Mouse (Mus musculus) megakaryocyte, embryonic 14.5 days (primary cell): Measurements from ENCODE around the gene Thy1. TPM values are rescaled to one million over a fixed set of nuclear protein-coding genes. Genes with fewer than 3 reads are reported as not detected.

ENCODE experiments used
- H3K27me3 ChIP-seq: replicated peaks from 2 replicates; pipeline ENCODE3; 2012; ENCODE audit warnings: inconsistent platforms
- H3K36me3 ChIP-seq: replicated peaks from 2 replicates; pipeline ENCODE3; 2012; ENCODE audit warnings: low read length, inconsistent platforms, mixed read lengths
- H3K4me1 ChIP-seq: 2 replicates; pipeline ENCODE4 v1.6.1; 2012; ENCODE audit warnings: inconsistent platforms
- H3K4me3 ChIP-seq: replicated peaks from 2 replicates; pipeline ENCODE3; 2012; ENCODE audit warnings: moderate library complexity, mild to moderate bottlenecking, inconsistent platforms
- H3K9me3 ChIP-seq: 2 replicates; pipeline ENCODE4 v1.6.1; 2012; ENCODE audit warnings: inconsistent platforms
- FLI1 ChIP-seq: IDR thresholded peaks from 2 replicates; pipeline ENCODE4 v1.6.1; 2012; ENCODE audit warnings: low read length, inconsistent platforms, mixed read lengths
- GATA1 ChIP-seq: IDR thresholded peaks from 3 replicates; pipeline ENCODE4 v1.6.1; 2012; ENCODE audit warnings: mixed read lengths, low read length, inconsistent platforms, borderline replicate concordance
- polyA plus RNA-seq: library from polyadenylated mRNA; stranded (reverse); fragments of >175 nt; gene quantifications from 2 replicates; pipeline ENCODE4 v1.2.3, GENCODE M21; 2012; ENCODE audit warnings: low replicate concordance; ENCODE audit not compliant: insufficient read depth

Gene Thy1
- polyA plus RNA-seq, 1 experiment = 0.17 TPM

GRCm38 (mm10) chr9:44073115-44073514, 29.9 kb downstream of the Thy1 start:
- Histone ChIP-seq H3K9me3 (no peaks in the 10 kb centered on the region), H3K4me1 (peaks cover 28% of the 10 kb centered on the region), H3K4me3 (no peak overlapping the region), H3K36me3 (no peaks in the 10 kb centered on the region), H3K27me3 (peaks cover 80% of the 10 kb centered on the region)
- no peak for TF ChIP-seq FLI1
- TF ChIP-seq GATA1 = no peak

- Histone ChIP-seq H3K4me3 (no peak overlapping the region), H3K36me3 (no peaks in the 10 kb centered on the region), H3K4me1 (peaks cover 41% of the 10 kb centered on the region), H3K9me3 (no peaks in the 10 kb centered on the region), H3K27me3 (peaks cover 88% of the 10 kb centered on the region)
- TF ChIP-seq FLI1 (no peak), GATA1 (no peak)
Observed at GRCm38 (mm10) chr9:44074395-44075275, 31.5 kb downstream of the Thy1 start.

- Histone ChIP-seq H3K27me3 (peaks cover 88% of the 10 kb centered on the region), H3K4me1 (peaks cover 45% of the 10 kb centered on the region), H3K4me3 (no peak overlapping the region), H3K9me3 (no peaks in the 10 kb centered on the region), H3K36me3 (no peaks in the 10 kb centered on the region)
- TF ChIP-seq GATA1 (no peak), FLI1 (no peak)
Observed at GRCm38 (mm10) chr9:44075276-44075995, 32.3 kb downstream of the Thy1 start.

DNA sequence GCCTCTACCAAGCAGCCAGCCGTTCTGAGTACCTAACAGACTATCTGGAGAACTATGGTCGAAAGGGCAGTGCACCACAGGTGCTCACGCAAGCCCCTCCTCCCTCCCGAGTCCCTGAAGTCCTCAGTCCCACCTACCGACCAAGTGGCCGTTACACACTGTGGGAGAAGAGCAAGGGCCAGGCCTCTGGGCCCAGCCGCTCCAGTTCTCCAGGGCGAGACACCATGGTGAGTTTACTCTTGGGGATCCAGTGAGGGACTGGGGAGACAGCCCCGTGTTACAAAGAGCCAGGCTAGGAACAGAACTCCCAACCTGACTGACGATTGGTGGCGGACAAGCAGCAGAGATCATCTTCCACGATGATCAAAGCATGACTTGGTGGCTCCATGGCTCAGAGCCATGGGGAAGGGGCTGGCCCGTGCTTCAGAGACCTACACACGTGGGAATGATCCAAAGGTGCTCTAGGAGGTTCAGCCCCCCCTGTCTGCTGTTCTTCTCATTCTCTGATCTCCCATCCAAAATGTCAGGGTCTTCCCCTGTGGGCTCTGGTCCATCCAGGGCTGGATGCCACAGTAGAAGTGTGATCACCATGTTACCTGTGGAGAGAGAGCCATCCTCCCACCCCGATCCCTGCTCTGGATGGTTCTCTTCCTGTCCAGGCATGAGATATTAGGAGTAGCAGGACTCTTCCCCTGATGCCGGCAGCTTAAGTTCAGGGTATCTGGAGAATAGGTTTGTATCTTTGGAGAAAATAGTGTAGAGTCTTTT, 33.0 kb downstream of the Thy1 start:
- TF ChIP-seq GATA1 = no peak
- no peak for TF ChIP-seq FLI1
- Histone ChIP-seq H3K4me3 (no peak overlapping the region), H3K27me3 (peaks cover 87% of the 10 kb centered on the region), H3K36me3 (no peaks in the 10 kb centered on the region), H3K4me1 (peaks cover 42% of the 10 kb centered on the region), H3K9me3 (no peaks in the 10 kb centered on the region)

- TF ChIP-seq FLI1 = no peak
- no peak for TF ChIP-seq GATA1
- Histone ChIP-seq H3K4me3 (no peak overlapping the region), H3K27me3 (peaks cover 85% of the 10 kb centered on the region), H3K9me3 (no peaks in the 10 kb centered on the region), H3K36me3 (no peaks in the 10 kb centered on the region), H3K4me1 (peaks cover 39% of the 10 kb centered on the region)
Observed at GRCm38 (mm10) chr9:44076764-44077120, 33.6 kb downstream of the Thy1 start.

GRCm38 (mm10) chr9:44077266-44077910, 34.2 kb downstream of the Thy1 start:
- Histone ChIP-seq H3K27me3 (peaks cover 84% of the 10 kb centered on the region), H3K36me3 (no peaks in the 10 kb centered on the region), H3K4me3 (no peak overlapping the region), H3K4me1 (peaks cover 32% of the 10 kb centered on the region), H3K9me3 (no peaks in the 10 kb centered on the region)
- no peak for TF ChIP-seq FLI1
- TF ChIP-seq GATA1 = no peak

GRCm38 (mm10) chr9:44078136-44078797, 35.1 kb downstream of the Thy1 start:
- Histone ChIP-seq H3K4me1 (peaks cover 39% of the 10 kb centered on the region), H3K4me3 (no peak overlapping the region), H3K36me3 (no peaks in the 10 kb centered on the region), H3K27me3 (peaks cover 84% of the 10 kb centered on the region), H3K9me3 (no peaks in the 10 kb centered on the region)
- TF ChIP-seq FLI1 (no peak), GATA1 (no peak)

- no peak overlapping the region for H3K4me3 ChIP-seq
- no peaks in the 10 kb centered on the region for H3K9me3 ChIP-seq
- H3K4me1 ChIP-seq = peaks cover 48% of the 10 kb centered on the region
- H3K36me3 ChIP-seq = no peaks in the 10 kb centered on the region
- peaks cover 90% of the 10 kb centered on the region for H3K27me3 ChIP-seq
- TF ChIP-seq GATA1 = no peak
- no peak for TF ChIP-seq FLI1
Observed at GRCm38 (mm10) chr9:44078955-44079756, 36.0 kb downstream of the Thy1 start.
